Mouse (Mus musculus): ENCODE results near the gene Bcar3.
"Not testable (repeated sequence)": the region's sequence is repeated elsewhere in the genome, so short reads cannot be mapped to it uniquely, and the experiment has no call there.

Gene Bcar3

DNA sequence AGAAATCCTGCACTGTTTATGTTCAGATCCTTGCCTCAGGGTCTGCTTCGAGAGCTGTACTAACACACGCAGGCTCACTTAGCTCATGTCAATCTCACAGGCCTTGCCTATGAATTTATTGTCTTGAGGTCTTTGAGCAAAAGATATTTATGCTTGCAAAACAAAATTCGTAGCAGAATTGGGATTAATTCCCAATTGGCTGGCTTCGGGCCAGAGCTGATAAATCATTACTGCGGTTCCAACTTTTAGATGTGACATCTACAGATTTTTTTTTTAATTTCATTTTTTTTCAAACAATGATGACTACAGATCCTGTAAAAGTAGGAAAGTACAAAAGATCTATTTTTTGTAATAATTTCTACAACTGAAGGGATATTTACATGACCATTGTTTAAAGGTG, 86.8 kb downstream of the Bcar3 start:
- in situ Hi-C loops (cut with MseI, MboI): no loop called here

DNA sequence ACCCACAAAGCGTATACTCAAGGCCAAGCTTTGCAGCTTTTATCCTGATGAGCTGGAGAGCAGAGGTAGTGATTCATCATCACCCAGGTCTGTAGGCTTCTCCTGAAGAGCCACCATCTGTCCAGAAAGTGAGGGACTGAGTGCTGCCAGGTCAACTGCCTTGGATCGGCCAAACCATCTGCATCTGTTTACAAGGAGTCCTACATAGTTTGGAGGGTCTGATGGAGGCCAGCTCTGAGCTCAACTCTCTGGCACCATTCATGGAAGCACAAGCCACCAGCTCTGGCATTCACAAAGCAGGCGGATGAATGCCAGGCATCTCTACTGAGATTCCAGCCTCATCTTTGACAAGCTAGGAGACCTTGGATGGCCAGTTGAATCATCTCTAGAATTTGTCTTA, 87.7 kb downstream of the Bcar3 start:
- in situ Hi-C loops (cut with MseI, MboI): no loop called here

DNA sequence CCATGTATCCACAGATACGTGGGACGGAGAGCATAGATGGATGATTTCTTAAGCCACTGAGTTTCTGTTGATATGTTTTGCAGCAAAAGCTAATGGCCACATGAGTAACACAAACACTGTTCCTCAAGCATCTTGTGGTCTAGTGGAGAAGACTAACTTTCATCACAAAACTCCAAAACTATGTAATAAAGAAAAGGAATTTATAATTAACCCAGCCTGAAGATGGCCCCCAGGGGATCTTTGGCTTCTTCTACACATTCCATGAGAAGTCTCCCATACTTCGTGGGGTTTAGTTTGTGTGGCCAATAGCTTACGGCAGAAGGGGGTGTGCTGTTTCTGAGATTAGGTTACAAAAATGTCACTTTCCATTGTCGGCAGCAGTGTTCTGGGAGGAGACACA, 92.5 kb downstream of the Bcar3 start:
- in situ Hi-C loops (cut with MseI, MboI): no loop called here

DNA sequence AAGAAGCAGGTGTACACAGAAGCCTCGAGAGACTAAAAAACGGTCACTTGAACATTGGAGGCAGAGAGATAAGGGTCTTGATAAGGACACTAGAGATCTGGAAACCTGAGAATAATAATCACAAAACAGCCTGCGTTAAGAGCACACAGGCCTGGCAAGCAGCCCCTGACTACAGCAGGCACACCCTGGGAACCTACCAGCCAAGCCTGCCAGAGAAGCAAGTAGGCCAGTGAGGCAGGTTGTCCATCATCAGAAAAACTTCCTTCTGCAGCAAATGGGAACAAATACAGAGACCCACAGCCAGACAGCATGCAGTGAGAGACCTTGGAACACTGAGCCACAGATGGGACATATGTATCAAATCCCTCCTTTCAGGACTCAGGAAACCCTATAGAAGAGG, 93.8 kb downstream of the Bcar3 start:
- in situ Hi-C loops (cut with MseI, MboI): no loop called here

DNA sequence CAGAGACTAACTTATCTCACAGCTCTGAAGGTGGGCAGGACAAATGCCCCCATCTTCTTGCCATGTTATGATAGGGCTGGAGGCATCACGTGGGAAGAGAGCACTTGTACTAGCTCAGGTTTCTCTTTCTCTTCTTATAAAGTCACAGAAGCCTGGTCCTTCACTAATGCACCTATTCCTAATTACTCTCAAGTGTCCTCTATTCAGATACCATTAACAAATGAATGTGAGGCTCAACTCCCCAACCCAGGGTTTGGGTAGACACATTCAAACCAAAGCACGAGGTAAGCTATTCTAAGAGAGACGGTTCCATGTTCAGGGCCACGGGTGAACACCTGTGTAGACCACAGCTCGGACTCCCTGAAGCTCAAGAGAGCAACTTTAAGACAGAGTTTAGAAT, 96.0 kb downstream of the Bcar3 start:
- in situ Hi-C loops (cut with MseI, MboI): no loop called here

DNA sequence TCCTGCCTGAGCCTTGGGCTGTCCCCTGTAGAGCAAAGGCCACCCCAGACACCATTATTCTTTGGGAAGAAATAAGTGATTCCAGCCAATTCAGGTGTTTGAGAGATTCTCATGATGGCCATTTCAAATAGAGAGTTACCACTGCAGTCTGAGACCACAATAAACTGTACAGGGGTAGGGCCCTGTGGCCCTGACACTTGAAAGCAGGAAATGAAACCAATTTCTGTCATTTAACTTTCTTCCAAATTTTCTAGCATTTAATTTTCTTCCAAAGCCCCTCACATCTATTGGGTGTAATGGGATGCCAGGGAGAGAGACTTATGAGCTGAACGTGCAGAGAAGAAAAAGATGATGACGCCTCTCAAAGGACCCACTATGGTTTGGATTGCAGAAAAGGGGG, 97.2 kb downstream of the Bcar3 start:
- in situ Hi-C loops (cut with MseI, MboI): no loop called here

DNA sequence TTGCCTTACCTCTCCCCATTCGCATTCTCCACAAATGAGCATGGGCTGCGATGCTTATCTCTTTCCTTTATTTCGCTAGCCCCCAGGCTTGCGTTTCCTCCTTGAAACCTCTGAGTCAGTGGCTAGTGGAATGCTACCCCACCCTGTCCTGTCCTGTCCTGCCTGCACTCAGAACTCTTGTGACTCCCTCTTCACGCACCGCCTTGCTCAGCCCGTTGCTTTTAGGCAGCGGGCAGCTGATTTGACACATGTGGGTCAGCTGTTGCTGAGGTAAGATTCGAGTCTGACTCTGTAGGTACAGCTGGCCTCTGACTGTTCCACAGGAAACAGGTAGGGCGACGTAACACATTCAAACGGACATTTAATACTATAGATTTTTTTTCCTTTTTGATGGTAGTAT, 97.9 kb downstream of the Bcar3 start:
- in situ Hi-C loops (cut with MseI, MboI): no loop called here

DNA sequence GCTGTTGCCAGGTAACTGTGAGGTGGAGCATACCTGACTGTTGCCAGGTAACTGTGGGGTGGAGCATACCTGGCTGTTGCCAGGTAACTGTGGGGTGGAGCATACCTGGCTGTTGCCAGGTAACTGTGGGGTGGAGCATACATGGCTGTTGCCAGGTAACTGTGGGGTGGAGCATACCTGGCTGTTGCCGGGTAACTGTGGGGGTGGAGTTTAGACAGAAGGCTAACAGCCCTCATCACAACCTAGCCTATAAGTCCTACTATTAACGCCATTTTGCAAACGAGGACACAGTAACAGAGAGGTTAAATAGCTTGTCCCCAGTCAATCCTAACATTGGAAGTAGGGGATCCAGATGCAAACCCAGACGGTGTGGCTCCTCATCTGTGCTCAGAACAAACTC, 99.5 kb downstream of the Bcar3 start:
- in situ Hi-C loops (cut with MseI, MboI): not testable (repeated sequence)

DNA sequence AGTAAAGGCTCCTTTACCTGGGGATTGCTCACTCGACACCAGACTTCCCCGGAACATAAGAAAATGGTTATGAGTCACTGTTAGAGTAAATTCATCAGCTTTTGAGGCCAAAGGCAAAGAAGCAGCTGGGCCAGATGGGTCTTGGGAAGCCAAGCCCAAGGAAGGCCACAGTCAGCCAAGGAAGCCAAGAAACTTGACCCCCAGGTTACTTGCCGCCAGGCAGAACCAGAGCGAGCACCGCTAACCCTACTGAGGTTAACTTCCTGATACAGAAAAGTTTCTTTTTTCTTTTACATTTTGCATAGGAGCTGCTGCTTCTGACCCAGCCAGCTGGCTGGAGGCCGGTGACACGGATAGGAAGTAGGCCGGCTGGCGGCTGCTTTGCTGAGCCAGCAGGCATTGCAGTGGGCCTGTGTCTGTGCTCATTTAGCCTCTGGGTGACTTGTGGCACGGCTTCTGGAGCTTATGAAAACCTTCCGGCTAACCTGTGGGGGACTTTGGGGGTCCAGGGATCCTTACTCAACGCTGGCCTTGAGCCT, 100.0 kb downstream of the Bcar3 start:
- in situ Hi-C loops (cut with MseI, MboI): no loop called here

DNA sequence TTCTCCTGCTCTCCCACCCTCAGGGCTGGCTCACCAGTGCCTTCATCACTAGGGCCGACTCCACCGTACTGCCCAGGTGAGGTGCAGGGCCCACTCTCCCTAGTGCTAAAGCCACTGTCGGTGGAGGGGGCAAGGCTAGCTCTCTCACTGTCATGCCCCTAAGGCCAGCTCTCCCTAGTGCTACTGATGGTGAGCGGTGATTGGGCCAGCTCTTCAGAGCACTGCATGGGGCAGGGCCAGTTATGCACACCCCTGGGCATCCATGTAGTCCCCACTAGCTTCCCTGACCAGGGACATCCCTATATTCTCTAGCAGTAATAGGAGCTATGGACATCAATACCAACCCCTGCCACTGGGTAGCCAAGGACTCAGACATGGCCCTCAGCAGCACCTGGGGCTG, 103.0 kb downstream of the Bcar3 start:
- in situ Hi-C loops (cut with MseI, MboI): no loop called here

DNA sequence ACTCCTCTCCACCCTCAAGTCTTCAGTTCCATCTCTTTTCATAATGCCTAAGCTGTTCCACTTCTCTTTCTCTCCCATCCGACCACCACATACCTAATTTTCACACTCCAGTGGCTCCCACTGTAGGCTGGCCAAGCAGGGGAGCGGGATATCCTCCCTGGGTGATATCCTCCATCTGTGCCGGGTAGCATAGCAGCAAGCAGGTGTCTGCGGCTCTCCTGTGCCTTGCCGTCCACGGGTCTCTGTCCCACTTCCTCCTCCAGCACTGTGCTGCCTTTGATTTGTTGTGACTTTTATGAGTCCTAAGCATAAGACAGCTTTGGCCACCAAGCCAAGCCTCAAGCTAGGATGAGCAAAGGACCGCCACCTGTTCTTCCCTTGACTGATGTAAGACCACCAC, 103.5 kb downstream of the Bcar3 start:
- in situ Hi-C loops (cut with MseI, MboI): no loop called here

DNA sequence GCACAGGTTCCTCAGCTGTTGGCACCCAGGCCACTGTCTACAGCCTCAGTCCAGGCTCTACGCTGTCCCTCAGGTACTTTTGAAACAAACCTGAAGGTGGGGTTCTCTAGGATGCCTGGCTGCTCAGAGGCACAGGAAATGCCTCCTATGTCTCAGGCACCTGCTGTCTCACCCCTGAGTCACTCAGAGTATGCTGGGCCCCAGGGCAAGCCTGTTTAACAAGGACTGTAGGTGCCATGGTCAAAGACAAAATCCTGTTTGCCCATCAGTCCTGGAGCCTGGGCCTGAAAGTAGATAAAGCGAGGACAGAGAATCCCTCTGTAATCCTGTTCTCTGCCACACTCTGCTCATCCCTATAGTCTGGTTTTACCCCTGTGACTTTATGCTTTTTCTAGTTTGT, 107.1 kb downstream of the Bcar3 start:
- in situ Hi-C loops (cut with MseI, MboI): no loop called here

DNA sequence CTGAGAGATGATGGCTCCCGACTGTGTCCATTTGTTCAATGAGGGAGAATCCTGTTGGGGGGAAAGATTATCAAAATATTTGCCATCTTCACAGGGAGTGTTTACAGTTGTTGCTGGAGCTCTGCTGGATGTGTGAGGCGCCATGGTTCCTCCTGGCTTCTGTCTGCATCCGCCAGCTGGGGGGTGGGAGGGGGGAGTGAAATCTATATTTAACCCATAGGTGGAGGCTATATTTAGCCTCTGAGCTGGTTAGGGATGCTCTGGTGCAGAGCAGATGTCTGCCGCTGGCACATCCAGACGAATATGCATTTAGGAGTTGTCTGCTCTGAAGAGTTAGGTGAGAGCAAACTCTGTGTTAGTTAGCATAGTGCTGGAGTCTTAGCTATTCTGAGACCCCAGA, 108.2 kb downstream of the Bcar3 start:
- in situ Hi-C loops (cut with MseI, MboI): no loop called here

DNA sequence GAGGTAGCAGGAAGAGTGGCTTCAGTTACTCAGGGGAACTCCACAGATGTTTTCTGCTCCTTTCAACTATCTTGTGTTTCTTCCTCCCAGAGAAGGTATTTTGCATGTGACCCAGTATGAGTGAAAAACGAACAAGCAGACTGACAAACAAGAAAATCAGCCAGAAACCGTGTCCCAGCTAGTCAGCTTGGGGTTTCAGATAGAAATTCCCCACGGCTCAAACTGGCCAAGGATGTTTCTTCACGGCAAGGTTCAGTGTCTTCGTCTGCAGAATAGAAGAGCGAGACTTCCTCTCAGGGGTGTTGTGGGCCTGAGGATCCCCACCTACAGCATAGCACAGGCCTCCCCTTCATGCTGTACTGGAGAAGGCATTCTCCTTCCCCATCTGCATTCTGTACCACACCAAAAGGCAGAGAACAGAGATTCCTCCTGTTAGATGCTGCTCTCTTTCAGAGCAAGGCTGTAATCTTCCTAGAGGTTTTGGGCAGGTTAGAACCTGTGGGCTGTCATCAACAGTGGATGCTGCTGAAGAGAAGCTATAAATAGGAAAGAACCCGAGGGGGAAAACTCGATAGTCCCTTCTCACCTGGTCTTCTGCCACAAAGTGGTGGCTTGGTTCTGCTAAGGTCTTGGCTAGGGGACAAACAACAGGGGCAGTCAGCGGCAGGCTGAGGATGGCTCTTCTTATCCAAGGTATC, 110.1 kb downstream of the Bcar3 start:
- in situ Hi-C loops (cut with MseI, MboI): no loop called here

DNA sequence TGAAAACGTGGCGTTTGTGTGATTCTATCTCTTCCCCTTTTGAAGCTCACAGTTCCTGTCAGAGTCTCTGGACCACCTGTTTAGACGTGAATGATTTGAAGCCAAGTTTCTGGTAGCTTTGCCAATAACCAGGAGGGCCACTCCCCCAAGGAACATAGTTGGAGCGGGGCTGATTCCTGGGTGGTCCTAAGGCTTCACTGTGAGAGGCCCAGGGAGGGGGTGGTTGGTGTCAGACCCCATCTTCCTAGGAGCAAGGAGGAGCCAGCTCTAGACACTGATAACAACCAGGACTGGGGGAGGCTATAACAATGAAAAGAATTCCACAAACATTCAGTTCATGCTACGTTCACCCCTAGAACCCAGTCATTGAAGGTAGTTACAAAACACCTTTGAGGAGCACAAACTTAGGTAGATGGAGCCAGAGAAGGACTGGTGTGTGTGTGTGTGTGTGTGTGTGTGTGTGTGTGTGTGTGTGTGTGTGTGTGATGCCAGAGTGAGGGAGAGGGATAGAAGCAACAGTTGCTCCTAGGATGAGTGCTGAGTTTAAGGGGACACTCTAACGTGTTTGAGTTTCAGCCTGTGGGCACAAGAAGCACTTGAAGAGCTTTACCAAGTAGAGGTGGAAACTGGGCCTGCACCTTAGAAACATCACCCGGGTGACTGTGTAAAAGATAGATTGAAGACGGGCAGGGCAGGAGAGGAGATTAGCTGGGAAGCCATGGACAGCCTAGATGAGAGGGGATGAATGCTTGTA, 111.4 kb downstream of the Bcar3 start:
- in situ Hi-C loops (cut with MseI, MboI): no loop called here

DNA sequence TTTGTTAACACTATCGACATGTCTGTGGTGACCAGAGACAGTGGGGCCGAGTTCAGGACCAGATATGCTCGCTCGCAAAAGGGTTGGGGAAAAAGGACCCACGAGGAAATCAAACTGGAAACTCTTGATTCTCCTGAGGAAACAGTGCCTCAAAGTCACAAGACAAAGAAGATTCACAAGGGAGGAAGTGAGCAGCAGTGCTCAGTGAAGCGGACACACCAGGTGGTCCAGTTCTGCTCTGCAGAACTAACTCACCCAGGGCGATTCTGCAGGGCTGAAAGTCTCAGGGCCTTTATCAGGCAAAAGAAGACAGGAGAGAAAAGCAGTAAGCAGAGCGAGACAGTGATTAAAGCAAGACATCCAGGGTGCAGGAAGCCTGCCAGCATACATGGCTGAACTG, 112.5 kb downstream of the Bcar3 start:
- in situ Hi-C loops (cut with MseI, MboI): no loop called here

DNA sequence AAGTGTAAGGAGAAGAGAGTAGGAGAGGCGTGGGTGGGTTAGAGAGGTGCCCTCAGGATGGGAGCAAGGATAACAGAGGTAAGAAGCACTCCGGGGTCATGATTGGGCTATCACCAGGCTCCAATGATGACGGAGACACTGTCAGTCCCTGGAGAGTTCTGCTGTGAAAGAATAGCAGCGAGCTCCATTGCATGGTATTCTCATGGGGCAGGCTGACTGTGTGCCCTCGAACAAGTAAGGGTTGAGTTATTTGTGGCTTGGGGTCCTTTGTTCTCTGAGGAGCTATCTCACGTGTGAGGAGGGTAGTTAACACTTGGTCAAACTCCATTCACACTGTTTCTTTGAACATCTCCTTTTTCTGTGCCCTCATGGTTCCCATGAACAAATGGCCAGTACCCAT, 113.8 kb downstream of the Bcar3 start:
- in situ Hi-C loops (cut with MseI, MboI): no loop called here

DNA sequence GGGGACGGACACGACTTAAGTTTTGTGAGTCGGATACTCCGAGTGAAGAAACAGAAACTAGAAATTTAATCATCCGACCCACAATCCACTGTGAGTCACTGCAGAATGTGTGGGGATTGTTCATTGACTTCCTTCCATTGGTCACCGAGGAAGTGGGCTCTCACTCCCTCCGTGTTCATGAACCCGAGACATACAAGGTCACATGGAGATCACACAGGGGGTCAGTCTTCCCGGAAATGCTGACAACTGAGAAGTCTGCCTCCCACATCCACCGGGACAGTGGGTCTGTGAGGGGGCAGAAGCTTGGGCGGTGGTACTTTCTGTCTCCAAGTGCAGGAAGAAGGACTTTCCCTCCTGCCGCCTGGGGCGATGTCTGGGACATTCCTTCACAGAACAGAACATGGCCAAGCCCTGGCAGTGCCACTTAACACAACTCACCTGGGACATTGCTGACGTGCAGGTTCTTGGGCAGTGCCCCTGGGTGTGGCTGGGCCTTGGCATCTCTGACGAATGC, 114.9 kb downstream of the Bcar3 start:
- in situ Hi-C loops (cut with MseI, MboI): no loop called here

DNA sequence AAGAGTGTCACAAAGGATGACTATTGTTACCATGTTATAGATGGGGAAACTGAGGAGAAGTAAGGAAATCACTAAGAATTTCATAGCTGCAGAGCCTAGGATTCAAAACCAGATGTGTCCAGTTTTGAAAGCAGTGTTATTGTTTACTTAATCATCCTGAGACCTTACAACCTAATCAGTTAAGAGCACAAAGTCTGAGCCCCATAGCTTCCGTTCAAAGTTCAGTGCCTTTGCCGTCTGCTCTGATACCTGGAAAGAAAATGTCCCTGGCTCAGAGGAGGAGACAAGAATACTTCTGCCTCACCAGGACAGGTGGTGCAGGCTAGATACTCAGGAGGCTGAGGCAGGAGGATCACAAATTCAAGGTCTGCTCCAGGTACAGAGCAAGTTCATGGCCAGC, 117.7 kb downstream of the Bcar3 start:
- in situ Hi-C loops (cut with MseI, MboI): no loop called here

DNA sequence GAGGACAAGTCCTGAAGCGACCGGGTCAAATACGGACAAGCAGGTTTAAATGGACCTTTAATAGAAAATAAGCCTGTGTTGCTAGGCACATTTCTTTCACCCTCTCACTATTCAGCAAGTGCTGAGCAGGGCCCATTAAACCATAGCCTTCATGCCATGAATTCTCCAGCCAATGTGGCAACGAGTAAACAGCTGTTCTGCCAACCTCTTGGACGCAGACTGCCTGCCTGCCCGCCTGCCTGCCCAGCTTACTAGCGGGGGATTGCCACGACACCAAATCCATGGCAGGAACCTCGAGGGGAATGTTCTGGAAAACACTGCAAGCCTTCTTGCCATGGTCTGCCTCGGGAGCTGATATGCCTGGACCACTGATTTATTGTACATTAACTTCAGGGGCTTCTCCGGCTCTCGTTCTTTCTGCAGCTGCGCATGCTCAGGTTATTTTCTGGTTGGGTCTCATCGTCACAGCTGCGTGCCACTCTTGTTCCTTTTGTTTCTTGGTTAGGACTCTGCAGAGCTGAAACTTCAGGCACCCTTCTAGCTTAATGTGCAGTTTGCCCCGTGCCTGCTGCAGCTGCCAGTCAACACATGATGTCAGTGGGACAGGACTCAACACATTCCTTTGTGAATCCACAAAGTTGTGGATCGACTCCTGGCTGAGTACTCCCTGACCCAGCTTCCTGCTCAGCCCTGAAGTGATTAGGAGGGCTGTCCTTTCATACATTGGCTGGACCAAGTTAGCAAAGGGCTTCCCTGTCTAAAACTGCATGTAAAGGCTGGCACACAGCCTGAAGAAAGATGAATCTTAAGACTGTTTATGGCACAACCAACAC, 120.0 kb downstream of the Bcar3 start:
- in situ Hi-C loops (cut with MseI, MboI): no loop called here

DNA sequence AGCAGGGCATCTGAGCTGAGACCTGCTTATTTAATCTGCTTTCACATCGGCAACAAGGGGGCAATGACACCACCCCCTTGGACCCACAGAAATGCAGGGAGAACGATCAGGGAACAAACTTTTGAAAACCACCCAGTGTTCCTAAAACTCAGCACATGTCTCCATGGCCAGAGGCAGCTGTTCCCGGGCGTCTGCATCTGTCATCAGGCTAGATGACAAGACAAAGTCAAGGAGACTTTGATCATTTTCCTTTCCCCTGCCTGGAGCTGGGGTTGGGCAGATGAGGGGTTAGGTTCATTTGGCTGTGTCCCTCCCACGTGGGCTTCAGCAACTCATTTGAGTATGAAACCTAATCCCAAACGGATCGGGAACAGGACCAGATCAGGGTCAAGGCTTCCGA, 120.9 kb downstream of the Bcar3 start:
- in situ Hi-C loops (cut with MseI, MboI): no loop called here

DNA sequence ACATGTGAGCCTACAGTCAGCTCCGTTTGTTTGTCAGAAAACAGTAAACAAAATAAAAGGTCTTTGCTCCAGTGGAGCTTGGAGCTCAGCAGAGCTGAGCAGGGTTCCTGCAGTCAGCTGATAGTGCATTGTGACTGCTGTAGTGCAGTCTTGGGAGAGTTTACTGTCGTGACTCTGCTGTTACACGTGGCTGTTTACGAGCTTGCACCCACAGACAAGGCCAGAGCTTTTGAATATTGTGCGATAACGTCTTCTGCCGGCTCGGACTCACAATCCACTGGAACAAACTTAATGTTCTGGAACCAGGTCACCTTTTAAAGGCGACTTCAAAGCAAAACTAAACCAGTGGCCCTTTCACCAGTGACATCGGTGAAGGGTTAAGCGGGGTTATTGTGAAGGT, 123.5 kb downstream of the Bcar3 start:
- in situ Hi-C loops (cut with MseI, MboI): no loop called here

Data from mouse trophoblast stem cell (cell line).